Comparison of ENCODE assay signal across 7 mouse cellular contexts in the genomic region with DNA sequence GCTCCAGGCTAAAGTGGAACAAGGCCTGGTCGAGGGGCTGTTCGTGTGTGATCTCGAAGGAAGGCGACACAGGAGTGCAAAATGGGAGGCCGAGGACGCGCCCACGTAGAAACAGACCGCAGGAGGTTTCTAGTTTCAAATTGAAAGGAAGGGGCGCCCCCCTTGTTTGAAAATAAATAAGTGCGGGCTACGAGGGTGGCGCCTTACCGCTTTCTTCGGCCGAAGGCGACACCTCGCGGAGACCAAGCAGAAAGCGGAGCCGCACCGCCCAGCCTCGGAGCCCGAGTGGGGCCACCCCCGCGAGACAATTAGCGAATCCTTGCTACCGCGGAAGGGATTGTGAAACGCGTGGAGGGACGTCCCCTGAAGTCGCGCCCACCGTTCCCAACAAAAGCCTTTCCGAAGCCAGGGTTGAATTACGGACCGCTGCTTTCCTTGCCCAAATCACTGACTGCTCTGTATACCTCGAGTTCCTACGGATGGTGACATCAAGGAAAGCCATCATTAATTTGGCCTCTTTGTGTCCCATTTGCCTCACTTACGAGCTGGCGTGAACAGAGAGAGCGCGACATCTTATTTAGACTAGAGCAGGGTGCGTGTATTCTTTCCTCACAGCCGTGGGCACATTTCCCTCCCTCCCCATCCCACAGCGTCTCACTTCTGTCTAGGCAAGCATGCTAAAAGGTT. TPM values are rescaled to one million over a fixed set of nuclear protein-coding genes. Genes with fewer than 3 reads are reported as not detected.
DNase-seq lines count a peak whose midpoint lies in the region; ATAC-seq and TF ChIP-seq lines count a peak whose summit lies in the region.

No protein-coding gene starts in this region.

- H3K36me3 ChIP-seq in embryonic facial prominence, embryonic 11.5 days (replicated peaks; ENCODE audit: control insufficient read depth, insufficient read depth, low read depth, low read length) = peaks cover 2% of the 10 kb centered on the region; the same call in 1 of the 2 replicates
- H3K36me3 ChIP-seq in heart, adult 2 months (ENCODE audit: control insufficient read depth, insufficient read depth, low read length) = no peaks in the 10 kb centered on the region
- no peaks in the 10 kb centered on the region for H3K36me3 ChIP-seq in kidney, adult 2 months (ENCODE audit: control insufficient read depth, insufficient read depth, low read length)
- H3K36me3 ChIP-seq in limb, embryonic 12.5 days = peaks cover 10% of the 10 kb centered on the region
- peaks cover 5% of the 10 kb centered on the region for H3K36me3 ChIP-seq in midbrain, embryonic 13.5 days

- ATAC-seq in embryonic facial prominence, embryonic 11.5 days (replicated peaks; ENCODE audit: insufficient number of reproducible peaks, low FRiP score, low TSS enrichment, low read depth) = peak; percentile 31
- ATAC-seq in limb, embryonic 12.5 days (ENCODE audit: insufficient number of reproducible peaks, insufficient read depth, low FRiP score, low TSS enrichment, low read depth) = peak; percentile 57
- peak; percentile 65 for ATAC-seq in midbrain, embryonic 13.5 days

- peak overlapping the region; percentile 91 for H3K27ac ChIP-seq in embryonic facial prominence, embryonic 11.5 days (replicated peaks; ENCODE audit: low read depth, low read length)
- peak overlapping the region; percentile 58 for H3K27ac ChIP-seq in heart, adult 2 months
- 0 out of 2 replicates have a peak overlapping the region, but pooled peaks have one; percentile 12 for H3K27ac ChIP-seq in kidney, adult 2 months (ENCODE audit: insufficient read depth, low read depth, low read length)
- H3K27ac ChIP-seq in limb, embryonic 12.5 days = peak overlapping the region; percentile 95
- H3K27ac ChIP-seq in midbrain, embryonic 13.5 days = peak overlapping the region; percentile 95

- H3K4me3 ChIP-seq in embryonic facial prominence, embryonic 11.5 days (ENCODE audit: low read depth, low read length) = peak overlapping the region; percentile 90
- H3K4me3 ChIP-seq in heart, adult 2 months = peak overlapping the region; percentile 80
- peak overlapping the region; percentile 81 for H3K4me3 ChIP-seq in kidney, adult 2 months (ENCODE audit: insufficient read depth, low read depth, low read length)
- H3K4me3 ChIP-seq in limb, embryonic 12.5 days (replicated peaks) = peak overlapping the region; percentile 80
- peak overlapping the region; percentile 92 for H3K4me3 ChIP-seq in midbrain, embryonic 13.5 days (replicated peaks)

- peak; percentile 62 to 68 for DNase-seq in adrenal gland, postnatal 4 days (ENCODE audit: low spot score in 2 of 2)
- peak; percentile 94 for DNase-seq in embryonic facial prominence, embryonic 11.5 days (ENCODE audit: low spot score)
- peak; percentile 87 to 89 for DNase-seq in heart, adult 2 months
- DNase-seq in kidney, adult 2 months = peak; percentile 91
- peak; percentile 29 to 60 for DNase-seq in spleen, adult 18-20 months

- peak; percentile 93; the same call in 1 of the 2 replicates for TF ChIP-seq CTCF in heart, adult 2 months (IDR thresholded peaks at IDR 0.05)
- TF ChIP-seq CTCF in kidney, adult 2 months (conservative IDR thresholded peaks at IDR 0.05; ENCODE audit: insufficient read depth, insufficient read length, low read depth, low read length) = peak; percentile 72

- intact Hi-C loops in heart, adult 2 months (cut with DNase I) = loop anchor here (1.0 to 10.0 kb wide), 7 partner anchors 160 to 768 kb away; no protein-coding TSS in a partner anchor

- H3K79me2 ChIP-seq in heart, adult 2 months (replicated peaks; ENCODE audit: control insufficient read depth, insufficient read depth, low read length) = no peaks in the 10 kb centered on the region

- TF ChIP-seq EP300 in heart, adult 2 months (IDR thresholded peaks at IDR 0.05; ENCODE audit: insufficient read depth, low read depth, low read length) = no peak

- under 1% methylated on average over 47 of the region's 47 CpGs for WGBS in embryonic facial prominence, embryonic 11.5 days
- 3% methylated on average over 47 of the region's 47 CpGs for WGBS in heart, adult 2 months
- 3% methylated on average over 47 of the region's 47 CpGs for WGBS in kidney, adult 2 months
- WGBS in limb, embryonic 12.5 days = under 1% methylated on average over 47 of the region's 47 CpGs
- under 1% methylated on average over 47 of the region's 47 CpGs for WGBS in midbrain, embryonic 13.5 days

- no peaks in the 10 kb centered on the region for H3K27me3 ChIP-seq in embryonic facial prominence, embryonic 11.5 days (ENCODE audit: control insufficient read depth, insufficient read depth, low read length)
- no peaks in the 10 kb centered on the region for H3K27me3 ChIP-seq in heart, adult 2 months (ENCODE audit: control insufficient read depth, insufficient read depth, low read length)
- H3K27me3 ChIP-seq in kidney, adult 2 months (replicated peaks; ENCODE audit: control insufficient read depth, insufficient read depth, low read length) = no peaks in the 10 kb centered on the region
- no peaks in the 10 kb centered on the region for H3K27me3 ChIP-seq in limb, embryonic 12.5 days
- H3K27me3 ChIP-seq in midbrain, embryonic 13.5 days = peaks cover 6% of the 10 kb centered on the region

- H3K4me2 ChIP-seq in embryonic facial prominence, embryonic 11.5 days (ENCODE audit: low read depth, low read length) = peak overlapping the region; percentile 94
- H3K4me2 ChIP-seq in limb, embryonic 12.5 days = peak overlapping the region; percentile 94
- peak overlapping the region; percentile 97 for H3K4me2 ChIP-seq in midbrain, embryonic 13.5 days (replicated peaks)

- H3K4me1 ChIP-seq in embryonic facial prominence, embryonic 11.5 days (ENCODE audit: control insufficient read depth, insufficient read depth, low read length) = no peaks in the 10 kb centered on the region
- peaks cover 1% of the 10 kb centered on the region for H3K4me1 ChIP-seq in heart, adult 2 months (ENCODE audit: control insufficient read depth, insufficient read depth, low read length)
- H3K4me1 ChIP-seq in kidney, adult 2 months (ENCODE audit: control insufficient read depth, insufficient read depth, low read length) = peaks cover 5% of the 10 kb centered on the region; the same call in 1 of the 2 replicates
- H3K4me1 ChIP-seq in limb, embryonic 12.5 days (replicated peaks) = peaks cover 32% of the 10 kb centered on the region
- H3K4me1 ChIP-seq in midbrain, embryonic 13.5 days (replicated peaks) = peaks cover 25% of the 10 kb centered on the region

- TF ChIP-seq POLR2A in heart, adult 2 months (IDR thresholded peaks at IDR 0.05; ENCODE audit: insufficient read depth, low read depth, low read length) = 0 out of 2 replicates have a peak, but pooled peaks have one; percentile 20
- TF ChIP-seq POLR2A in kidney, adult 2 months (IDR thresholded peaks at IDR 0.05; ENCODE audit: low read depth, low read length) = no peak

- no peaks in the 10 kb centered on the region for H3K9me3 ChIP-seq in embryonic facial prominence, embryonic 11.5 days (replicated peaks; ENCODE audit: control insufficient read depth, low read length)
- no peaks in the 10 kb centered on the region for H3K9me3 ChIP-seq in limb, embryonic 12.5 days
- H3K9me3 ChIP-seq in midbrain, embryonic 13.5 days = no peaks in the 10 kb centered on the region

- H3K9ac ChIP-seq in embryonic facial prominence, embryonic 11.5 days (replicated peaks; ENCODE audit: low read length) = peak overlapping the region; percentile 96
- peak overlapping the region; percentile 43 for H3K9ac ChIP-seq in heart, adult 2 months (ENCODE audit: low read depth, low read length)
- peak overlapping the region; percentile 67 for H3K9ac ChIP-seq in limb, embryonic 12.5 days (replicated peaks)
- H3K9ac ChIP-seq in midbrain, embryonic 13.5 days (replicated peaks) = peak overlapping the region; percentile 73

RNA-seq across cellular contexts. Expression of gene Mycn, which starts 0.8 kb away (rescaled TPM):
- 10 to 100 TPM; 12.7 to 21.9 TPM for total RNA-seq in adrenal gland, postnatal 4 days (2021)
- 93.9 and 97.6 TPM in 2 replicates for polyA plus RNA-seq in embryonic facial prominence, embryonic 11.5 days (2014; fragmentation: Nextera tagmentation; extraction: Ambion mirVana)
- total RNA-seq in heart, adult 2 months (2021) = 1 to 10 TPM; 1.8 to 1.9 TPM
- 3.1 and 4.7 TPM in 2 replicates for polyA plus RNA-seq in heart, adult 2 months (2012; rRNA removed)
- 2.4 and 2.8 TPM in 2 replicates for polyA plus RNA-seq in kidney, adult 2 months (2012; rRNA removed)
- 115 and 129 TPM in 2 replicates for polyA plus RNA-seq in limb, embryonic 12.5 days (2016; fragmentation: Nextera tagmentation; extraction: Ambion mirVana)
- polyA plus RNA-seq in midbrain, embryonic 13.5 days (2015; fragmentation: Nextera tagmentation; extraction: Ambion mirVana) = 60.7 and 67.1 TPM in 2 replicates

Comparison
In these comparisons a context has a peak if more than half of its experiments do, and no peak if none do; other contexts are left out.
1. Peak in every context shown above with its lines: DNase-seq, ATAC-seq, H3K4me3 ChIP-seq and H3K27ac ChIP-seq.
2. H3K27ac ChIP-seq: peak in every context shown above with its lines; median percentile 95 in limb, embryonic 12.5 days; 95 in midbrain, embryonic 13.5 days; 91 in embryonic facial prominence, embryonic 11.5 days; 58 in heart, adult 2 months; 12 in kidney, adult 2 months.
3. H3K9ac ChIP-seq: peak in every context shown above with its lines; median percentile 96 in embryonic facial prominence, embryonic 11.5 days; 73 in midbrain, embryonic 13.5 days; 67 in limb, embryonic 12.5 days; 43 in heart, adult 2 months.
4. RNA of gene Mycn, which starts 0.8 kb away (polyA plus RNA-seq): 115 to 129 TPM in limb, embryonic 12.5 days, 93.9 to 97.6 TPM in embryonic facial prominence, embryonic 11.5 days and 60.7 to 67.1 TPM in midbrain, embryonic 13.5 days; 3.1 to 4.7 TPM in heart, adult 2 months and 2.4 to 2.8 TPM in kidney, adult 2 months; every median in the first group is over 10 times any median in the second.